Mouse (Mus musculus) neural tube, embryonic 14.5 days (tissue): ENCODE results near the gene Gli2. TPM values are rescaled to one million over a fixed set of nuclear protein-coding genes. Genes with fewer than 3 reads are reported as not detected.
A peak's percentile ranks its signal among the peaks of the same experiment; 100 is the strongest.

ENCODE experiments used
- ATAC-seq: fragments of 200-750 bp; cut with Nextera tagmentation; 2 replicates; pipeline ENCODE4 v1.8.0; 2017; ENCODE audit warnings: low read depth, mild to moderate bottlenecking, moderate TSS enrichment, moderate library complexity
- H3K27ac ChIP-seq: fragments of 300-500 bp; sonication (generic); 2 replicates; pipeline ENCODE4 v1.5.1; 2014; ENCODE audit warnings: low read depth, mild to moderate bottlenecking, control low read depth, low read length, moderate library complexity, mixed read lengths
- H3K27me3 ChIP-seq: fragments of 300-500 bp; sonication (generic); 2 replicates; pipeline ENCODE4 v1.6.1; 2014; ENCODE audit warnings: low read length; ENCODE audit not compliant: control insufficient read depth, insufficient read depth
- H3K36me3 ChIP-seq: fragments of 300-500 bp; sonication (generic); 2 replicates; pipeline ENCODE4 v1.6.1; 2014; ENCODE audit warnings: low read length, mixed read lengths; ENCODE audit not compliant: control insufficient read depth, insufficient read depth
- H3K4me1 ChIP-seq: fragments of 300-500 bp; sonication (generic); 2 replicates; pipeline ENCODE4 v1.6.1; 2014; ENCODE audit warnings: low read length; ENCODE audit not compliant: control insufficient read depth, insufficient read depth
- H3K4me2 ChIP-seq: fragments of 300-500 bp; sonication (generic); 2 replicates; pipeline ENCODE4 v1.6.1; 2014; ENCODE audit warnings: mild to moderate bottlenecking, low read depth, low read length, control low read depth
- H3K4me3 ChIP-seq: fragments of 300-500 bp; sonication (generic); 2 replicates; pipeline ENCODE4 v1.5.1; 2014; ENCODE audit warnings: low read depth, low read length, control low read depth, mixed read lengths
- H3K9ac ChIP-seq: fragments of 300-500 bp; sonication (generic); replicated peaks from 2 replicates; pipeline ENCODE4 v1.6.1; 2014; ENCODE audit warnings: low read depth, mild to moderate bottlenecking, control low read depth, low read length, mixed read lengths
- H3K9me3 ChIP-seq: fragments of 300-500 bp; sonication (generic); 2 replicates; pipeline ENCODE4 v1.6.1; 2016; ENCODE audit warnings: low read length; ENCODE audit not compliant: control insufficient read depth
- WGBS: fragments of 180-500 bp; shearing (Covaris S2); extraction: QIAGEN DNeasy Blood & Tissue Kit; methylation state at CpG from one replicate; pipeline ENCODE4 v1.1.7; 2014; 5-methylcytosine and 5-hydroxymethylcytosine counted together
- polyA plus RNA-seq: library from polyadenylated mRNA; unstranded; fragments of >200 nt; fragmentation: Nextera tagmentation; extraction: Ambion mirVana; gene quantifications from 2 replicates; pipeline ENCODE4 v1.2.1, GENCODE M21; 2014

Gene Gli2
- polyA plus RNA-seq, 1 experiment from 2014 or later = 1.5 TPM

GRCm38 (mm10) chr1:118802166-118802565 is 251.3 kb downstream of the Gli2 start:
- no peak overlapping the region for H3K27ac ChIP-seq
- 85% methylated on average over 5 of the region's 5 CpGs for WGBS
- H3K4me1 ChIP-seq = no peaks in the 10 kb centered on the region
- no peaks in the 10 kb centered on the region for H3K36me3 ChIP-seq
- 0 out of 2 replicates have a peak, but pooled peaks cover 2% of the 10 kb centered on the region for H3K27me3 ChIP-seq
- ATAC-seq = no peak
- no peak overlapping the region for H3K4me2 ChIP-seq
- no peaks in the 10 kb centered on the region; the same call in 1 of the 2 replicates for H3K9me3 ChIP-seq
- no peak overlapping the region for H3K4me3 ChIP-seq
- H3K9ac ChIP-seq = no peak overlapping the region

GRCm38 (mm10) chr1:118799322-118800116 is 253.9 kb downstream of the Gli2 start:
- WGBS = 37% methylated on average over 7 of the region's 7 CpGs
- no peak overlapping the region for H3K4me2 ChIP-seq
- H3K27ac ChIP-seq = no peak overlapping the region
- no peak overlapping the region for H3K9ac ChIP-seq
- H3K9me3 ChIP-seq = no peaks in the 10 kb centered on the region; the same call in 1 of the 2 replicates
- H3K4me3 ChIP-seq = no peak overlapping the region
- no peaks in the 10 kb centered on the region for H3K36me3 ChIP-seq
- no peak for ATAC-seq
- no peaks in the 10 kb centered on the region for H3K27me3 ChIP-seq
- no peaks in the 10 kb centered on the region for H3K4me1 ChIP-seq

GRCm38 (mm10) chr1:118795415-118796167 is 257.8 kb downstream of the Gli2 start:
- 48% methylated on average over 18 of the region's 18 CpGs for WGBS
- H3K9me3 ChIP-seq = no peaks in the 10 kb centered on the region; the same call in 1 of the 2 replicates
- no peak overlapping the region for H3K4me2 ChIP-seq
- ATAC-seq = peak; percentile 85
- H3K9ac ChIP-seq = no peak overlapping the region
- H3K4me3 ChIP-seq = no peak overlapping the region
- H3K27me3 ChIP-seq = no peaks in the 10 kb centered on the region
- H3K27ac ChIP-seq = no peak overlapping the region; the same call in 1 of the 2 replicates
- H3K36me3 ChIP-seq = no peaks in the 10 kb centered on the region
- H3K4me1 ChIP-seq = no peaks in the 10 kb centered on the region

GRCm38 (mm10) chr1:118789871-118790270 is 263.5 kb downstream of the Gli2 start:
- Histone ChIP-seq H3K4me3 (no peak overlapping the region), H3K9ac (no peak overlapping the region), H3K27ac (no peak overlapping the region), H3K4me2 (no peak overlapping the region), H3K4me1 (no peaks in the 10 kb centered on the region), H3K27me3 (no peaks in the 10 kb centered on the region), H3K9me3 (no peaks in the 10 kb centered on the region), H3K36me3 (no peaks in the 10 kb centered on the region)
- no peak for ATAC-seq
- WGBS = 80% methylated on average over 2 of the region's 2 CpGs

- 56% methylated on average over 3 of the region's 3 CpGs for WGBS
- Histone ChIP-seq H3K4me1 (no peaks in the 10 kb centered on the region), H3K36me3 (no peaks in the 10 kb centered on the region), H3K27me3 (no peaks in the 10 kb centered on the region), H3K9me3 (no peaks in the 10 kb centered on the region), H3K4me2 (no peak overlapping the region), H3K9ac (no peak overlapping the region), H3K4me3 (no peak overlapping the region), H3K27ac (no peak overlapping the region)
- peak; percentile 21; the same call in 1 of the 2 replicates for ATAC-seq
Observed at GRCm38 (mm10) chr1:118789468-118789867, 264.0 kb downstream of the Gli2 start.

GRCm38 (mm10) chr1:118788813-118789212 is 264.6 kb downstream of the Gli2 start:
- Histone ChIP-seq H3K9ac (no peak overlapping the region), H3K36me3 (no peaks in the 10 kb centered on the region), H3K4me3 (no peak overlapping the region), H3K27me3 (no peaks in the 10 kb centered on the region), H3K4me2 (no peak overlapping the region), H3K27ac (no peak overlapping the region), H3K4me1 (no peaks in the 10 kb centered on the region), H3K9me3 (no peaks in the 10 kb centered on the region)
- 81% methylated on average over 5 of the region's 5 CpGs for WGBS
- ATAC-seq = no peak

- ATAC-seq = no peak
- Histone ChIP-seq H3K36me3 (no peaks in the 10 kb centered on the region), H3K27ac (no peak overlapping the region), H3K9me3 (no peaks in the 10 kb centered on the region), H3K4me2 (no peak overlapping the region), H3K4me1 (no peaks in the 10 kb centered on the region), H3K27me3 (no peaks in the 10 kb centered on the region), H3K9ac (no peak overlapping the region), H3K4me3 (no peak overlapping the region)
- WGBS = 96% methylated on average over 3 of the region's 3 CpGs
Observed at GRCm38 (mm10) chr1:118787486-118787885, 265.9 kb downstream of the Gli2 start.
